Mouse (Mus musculus) liver (tissue): ENCODE measurements around the gene Lmbr1l.
A peak's percentile ranks its signal among the peaks of the same experiment; 100 is the strongest.

Experiments used
- DNase-seq: peaks from one replicate; pipeline ENCODE4 v3.0.0-alpha.2; 2020; ENCODE audit warnings: mixed read lengths

Lmbr1l gene

GRCm38 (mm10) chr15:98867321-98867720, 50.7 kb downstream of the Lmbr1l start:
- peak; percentile 42 for DNase-seq

GRCm38 (mm10) chr15:98866501-98866900, 51.5 kb downstream of the Lmbr1l start:
- DNase-seq, result no peak

GRCm38 (mm10) chr15:98865771-98866170, 52.3 kb downstream of the Lmbr1l start:
- DNase-seq, result no peak

GRCm38 (mm10) chr15:98864951-98865350, 53.1 kb downstream of the Lmbr1l start:
- no peak for DNase-seq

GRCm38 (mm10) chr15:98863451-98863958, 54.5 kb downstream of the Lmbr1l start:
- DNase-seq, result no peak

- DNase-seq, result no peak
These were observed 56.2 kb downstream of the Lmbr1l start for GRCm38 (mm10) chr15:98861701-98862410.

- DNase-seq, result no peak
These were observed 57.1 kb downstream of the Lmbr1l start for GRCm38 (mm10) chr15:98860921-98861320.

- DNase-seq, result no peak
These were observed 58.5 kb downstream of the Lmbr1l start for GRCm38 (mm10) chr15:98859319-98860043.

GRCm38 (mm10) chr15:98854214-98854613, 63.8 kb downstream of the Lmbr1l start:
- no peak for DNase-seq
